Mouse (Mus musculus) embryo, embryonic 11 days (tissue): ENCODE results near the gene Grin2a.

ENCODE experiments used
- DNase-seq: peaks from one replicate; pipeline ENCODE4 v3.0.0-alpha.2; 2015

The Grin2a gene

GRCm38 (mm10) chr16:9738679-9739078 is 256.7 kb downstream of the Grin2a start:
- DNase-seq, result no peak

DNA sequence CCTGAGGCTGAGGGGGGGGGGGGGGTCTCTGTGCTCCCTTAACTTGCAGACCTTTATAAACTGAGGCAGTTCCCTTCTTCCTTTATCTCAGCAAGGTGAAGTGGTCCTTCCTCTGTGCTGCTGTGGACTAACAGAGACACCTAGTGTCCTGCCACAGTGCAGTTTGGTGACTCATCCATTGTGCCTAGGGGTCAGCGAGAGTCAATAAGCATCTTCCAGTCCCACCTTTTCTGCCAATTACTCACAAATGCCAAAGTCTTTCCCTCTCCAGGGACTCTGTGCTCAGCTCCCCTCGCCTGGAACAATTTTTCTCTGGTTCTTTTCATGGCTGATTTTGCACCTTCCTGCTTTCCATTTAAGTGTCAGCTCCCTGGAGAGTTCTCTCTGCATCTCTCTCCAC is 258.2 kb downstream of the Grin2a start:
- peak; percentile 26 for DNase-seq

- no peak for DNase-seq
Measured at GRCm38 (mm10) chr16:9735365-9736080, 259.8 kb downstream of the Grin2a start.

DNA sequence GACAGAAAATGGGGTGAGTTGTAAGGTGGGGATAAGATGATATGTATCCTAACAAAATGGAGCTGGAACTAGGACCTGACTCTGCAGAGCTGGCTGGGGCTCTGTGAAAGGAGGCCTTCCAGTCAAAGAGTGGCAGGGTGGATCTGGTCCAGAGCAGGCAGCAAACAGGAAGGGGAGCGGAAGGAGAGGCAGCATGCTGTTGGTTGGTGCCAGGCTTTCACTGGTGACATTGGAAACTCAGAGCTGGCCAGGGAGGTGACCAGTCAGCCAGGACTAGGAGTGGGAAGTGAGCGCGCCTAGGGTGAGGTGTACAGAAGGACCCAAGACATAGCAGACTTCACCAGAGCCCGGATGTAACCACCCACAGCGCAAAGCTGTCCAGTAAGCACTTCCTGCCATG is 267.8 kb downstream of the Grin2a start:
- DNase-seq, result no peak

- no peak for DNase-seq
Measured at GRCm38 (mm10) chr16:9725578-9726113, 269.7 kb downstream of the Grin2a start.

DNA sequence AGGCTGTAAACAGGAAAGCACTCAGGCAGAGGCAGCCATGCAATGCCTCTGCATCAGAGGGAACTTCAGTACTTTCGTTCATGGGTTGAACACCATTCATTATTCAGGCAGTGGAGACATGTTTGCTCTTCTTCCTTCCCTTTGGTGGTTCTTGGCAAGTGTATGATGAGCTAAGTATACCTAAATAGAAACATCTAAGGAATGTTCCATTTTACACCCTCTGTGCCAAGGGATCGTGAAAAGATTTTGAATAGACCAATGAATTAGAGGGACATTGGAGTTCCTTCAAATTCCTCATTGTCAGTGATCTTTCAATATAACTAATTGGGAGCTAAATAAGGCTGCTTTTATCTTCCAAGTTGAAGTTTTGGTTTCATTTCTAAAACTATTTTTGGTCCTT is 284.0 kb downstream of the Grin2a start:
- no peak for DNase-seq

- no peak for DNase-seq
Measured at GRCm38 (mm10) chr16:9709921-9710320, 285.4 kb downstream of the Grin2a start.

DNA sequence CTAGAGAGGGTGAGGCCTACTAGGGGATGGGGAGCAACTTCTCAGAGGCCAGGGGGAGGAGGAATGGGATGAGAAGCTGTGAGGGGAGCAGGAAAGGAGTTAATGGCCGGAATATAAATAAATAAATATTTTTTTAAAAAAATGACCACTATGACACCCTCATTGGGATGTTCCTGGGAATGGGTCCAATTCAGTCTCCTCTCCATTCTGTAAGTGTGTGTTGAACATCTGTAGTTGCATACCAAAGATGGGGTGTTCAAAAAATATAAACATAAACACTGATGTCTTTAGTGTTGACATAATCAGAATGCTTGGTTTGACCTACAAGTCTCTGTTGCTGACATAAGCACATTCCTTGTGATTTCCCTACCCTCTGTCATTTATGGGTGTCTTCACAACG is 298.2 kb downstream of the Grin2a start:
- DNase-seq, result no peak

GRCm38 (mm10) chr16:9694081-9694480 is 301.3 kb downstream of the Grin2a start:
- no peak for DNase-seq

DNA sequence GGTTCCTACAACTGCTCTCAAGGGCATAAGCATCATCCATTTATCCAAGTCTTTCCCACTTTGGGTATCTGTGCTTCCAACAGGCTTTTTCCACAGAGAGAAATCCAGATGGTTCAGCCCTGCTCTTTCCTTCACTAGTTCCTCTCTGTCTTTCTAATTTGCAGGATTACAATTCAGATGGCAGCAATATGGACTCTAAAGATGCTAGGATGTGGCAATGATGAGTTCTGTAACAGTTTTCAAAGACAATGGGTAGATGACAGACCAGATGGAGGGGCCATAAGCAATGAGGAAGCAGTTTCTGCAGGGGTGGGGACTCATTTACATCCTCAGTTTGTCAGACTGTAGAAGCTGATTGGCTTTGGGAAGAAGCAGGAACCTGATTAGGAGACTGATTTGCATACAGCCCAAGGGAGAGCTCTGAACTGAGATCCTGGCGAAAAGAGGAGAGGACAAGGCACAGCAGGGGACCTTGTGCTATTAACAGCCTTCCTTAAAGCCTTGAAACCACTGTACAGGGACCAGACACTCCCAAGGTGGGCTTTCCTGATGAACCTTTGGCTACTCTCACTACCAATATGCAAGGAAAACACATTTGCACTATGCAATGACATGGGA is 306.7 kb downstream of the Grin2a start:
- DNase-seq, result no peak

DNA sequence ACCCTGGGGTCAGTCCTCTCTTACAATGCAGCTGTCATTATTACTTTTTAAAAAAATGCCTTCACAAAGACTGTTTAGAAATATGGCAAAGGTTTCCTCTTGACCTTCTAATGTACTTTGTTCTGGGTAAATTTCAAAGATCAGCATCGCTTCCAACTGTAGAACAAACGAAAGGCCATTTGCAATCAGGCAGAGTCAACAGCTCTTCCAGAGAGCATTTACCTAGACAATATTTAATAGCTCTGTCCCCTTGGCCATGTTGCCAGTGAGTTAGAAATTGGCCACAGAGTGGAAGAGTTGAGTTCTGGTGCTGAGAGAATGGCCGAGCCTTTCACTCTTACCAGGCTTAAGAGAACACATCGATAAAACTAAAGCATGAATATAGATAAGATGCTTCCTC is 314.8 kb downstream of the Grin2a start:
- DNase-seq, result no peak

DNA sequence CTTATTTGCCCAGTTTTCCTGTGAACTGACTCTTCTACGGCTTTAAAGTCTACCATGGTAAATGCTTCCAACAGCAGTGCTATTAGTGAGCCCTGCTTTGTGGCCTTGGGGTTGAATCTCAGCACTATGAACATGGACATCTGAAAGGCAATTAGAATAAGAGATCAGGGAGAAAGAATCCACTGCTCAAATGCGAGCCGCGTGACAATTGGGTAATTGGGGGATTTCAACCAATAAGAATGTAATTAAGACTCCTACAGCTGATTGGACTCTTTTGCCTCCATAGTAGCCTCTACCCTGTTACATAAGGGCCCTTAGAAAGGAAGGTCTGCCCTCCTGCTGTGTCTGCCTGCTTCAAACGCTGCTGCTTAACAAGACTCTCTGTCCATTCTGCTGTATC is 315.4 kb downstream of the Grin2a start:
- DNase-seq, result peak; percentile 9

GRCm38 (mm10) chr16:9678750-9679149 is 316.6 kb downstream of the Grin2a start:
- no peak for DNase-seq

GRCm38 (mm10) chr16:9672390-9672789 is 323.0 kb downstream of the Grin2a start:
- no peak for DNase-seq

DNA sequence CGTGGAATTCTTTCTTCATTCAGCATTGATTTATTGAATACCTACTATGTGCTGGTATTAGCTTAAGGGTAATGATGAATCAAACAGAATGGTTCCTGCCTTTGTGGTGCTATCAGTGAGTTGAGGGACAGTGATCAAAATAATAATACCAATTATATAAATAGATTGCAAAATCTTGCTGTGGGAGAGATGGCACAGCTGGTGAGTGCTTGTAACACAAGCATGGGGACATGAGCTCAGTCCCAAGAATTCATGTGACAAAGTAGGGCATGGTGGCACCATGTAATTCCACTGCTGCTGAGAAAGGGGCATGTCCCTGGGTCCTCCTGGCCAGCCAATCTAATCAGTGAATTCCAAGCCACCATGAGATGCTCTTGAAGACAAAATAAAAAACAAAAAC is 324.1 kb downstream of the Grin2a start:
- no peak for DNase-seq

DNA sequence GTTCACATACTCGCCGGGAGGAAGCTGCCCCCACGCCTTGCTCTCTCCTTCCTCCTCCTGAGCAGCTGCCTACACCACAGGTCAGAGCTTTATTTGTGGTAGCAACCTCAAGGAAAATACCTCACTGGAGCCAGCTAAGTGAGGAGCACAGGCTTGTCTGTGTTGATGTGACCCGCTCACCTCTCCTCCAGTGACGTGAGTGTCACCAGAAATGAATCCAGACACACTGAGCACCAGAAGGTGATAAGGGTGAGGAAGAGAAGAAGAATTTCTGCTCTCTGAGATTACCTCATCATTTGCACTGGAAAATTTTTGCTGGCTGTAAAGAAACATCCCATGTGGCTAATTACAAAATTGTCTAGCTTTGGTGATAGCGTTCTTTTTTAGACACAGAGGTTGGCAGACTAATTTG is 324.6 kb downstream of the Grin2a start:
- DNase-seq, result no peak

DNA sequence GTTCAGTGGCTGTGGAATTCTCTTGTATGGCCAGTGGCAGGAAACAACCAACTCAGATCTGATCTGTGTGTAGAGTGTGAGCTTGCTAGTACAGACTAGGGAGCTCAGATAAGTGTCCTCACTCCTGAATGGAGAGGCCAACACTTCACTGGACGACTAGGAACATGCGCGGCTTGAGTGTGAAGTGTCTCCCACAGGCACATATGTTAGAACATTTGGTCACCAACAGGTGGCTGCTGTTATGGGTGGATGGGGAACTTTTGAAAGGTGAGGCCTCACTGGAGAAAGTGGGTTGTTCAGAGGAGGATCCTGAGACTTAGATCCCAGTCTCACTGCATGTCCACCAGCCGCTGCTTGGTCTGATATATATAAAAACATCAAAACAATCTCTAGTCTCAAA is 329.5 kb downstream of the Grin2a start:
- DNase-seq, result no peak

DNA sequence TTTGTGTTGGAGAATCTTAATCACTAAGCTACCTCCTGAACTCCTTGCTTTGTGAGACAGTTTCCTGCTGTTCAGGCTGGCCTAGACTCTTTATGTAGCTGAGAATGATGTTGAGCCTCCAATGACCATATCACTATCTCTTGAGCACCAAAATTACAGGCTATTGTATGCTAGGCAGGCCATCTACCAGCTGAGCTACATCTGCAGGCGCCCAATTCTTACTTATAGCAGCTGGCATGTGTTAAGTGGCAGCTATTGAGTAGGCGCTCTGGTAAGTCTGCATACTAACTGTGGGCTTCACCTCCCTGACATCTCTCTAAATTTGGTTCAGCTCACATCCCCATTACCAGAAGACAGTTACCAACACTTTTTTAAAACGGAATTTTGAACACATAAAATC is 331.3 kb downstream of the Grin2a start:
- no peak for DNase-seq

- DNase-seq, result no peak
Measured at GRCm38 (mm10) chr16:9663508-9663907, 331.9 kb downstream of the Grin2a start.

- no peak for DNase-seq
Measured at GRCm38 (mm10) chr16:9625652-9626444, 369.5 kb downstream of the Grin2a start.

DNA sequence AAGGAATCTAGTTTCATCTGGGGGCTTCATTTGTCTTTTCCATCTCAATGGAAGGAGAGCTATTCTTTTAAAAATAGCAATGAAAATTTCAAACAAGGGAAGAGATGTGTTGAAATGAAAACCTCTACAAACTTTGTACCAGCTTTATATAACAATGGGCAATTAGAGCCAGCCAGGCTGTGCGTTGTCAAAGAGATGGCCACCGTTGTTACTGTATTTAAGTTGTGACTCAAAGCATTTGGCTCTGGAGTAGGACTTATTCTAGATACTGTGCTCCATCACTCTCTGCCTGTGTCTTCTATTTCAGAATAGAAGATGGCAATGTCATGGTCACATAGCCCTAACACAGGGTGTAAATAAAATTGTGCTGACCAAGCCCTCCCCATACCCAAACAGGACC is 371.0 kb downstream of the Grin2a start:
- no peak for DNase-seq

- DNase-seq, result no peak
Measured at GRCm38 (mm10) chr16:9618206-9618605, 377.2 kb downstream of the Grin2a start.

- no peak for DNase-seq
Measured at GRCm38 (mm10) chr16:9617215-9617614, 378.1 kb downstream of the Grin2a start.

- no peak for DNase-seq
Measured at GRCm38 (mm10) chr16:9616807-9617206, 378.6 kb downstream of the Grin2a start.
